Mouse (Mus musculus): ENCODE data around the gene Gm10647. TPM values are rescaled to one million over a fixed set of nuclear protein-coding genes. Genes with fewer than 3 reads are reported as not detected.

The Gm10647 gene
- total RNA-seq, 2 experiments from 2014 or later: 0.22 to 0.94 TPM

GRCm38 (mm10) chr9:66835097-66835480 is 38.2 kb downstream of the Gm10647 start:
- DNase-seq (ENCODE audit: extremely low spot score in 1 of 2, low spot score in 1 of 2): no peak

- DNase-seq (ENCODE audit: extremely low spot score in 1 of 2, low spot score in 1 of 2): no peak
Observed at GRCm38 (mm10) chr9:66846822-66847221, 50.0 kb downstream of the Gm10647 start.

Other genes starting within 250 kb of the Gm10647 start
- gene Usp3, start 203.9 kb upstream of the Gm10647 start, total RNA-seq (2021): 10 to 100 TPM; 37.6 to 38.6 TPM
- 10 to 100 TPM; 45.2 to 50.6 TPM for gene Car12, start 83.4 kb upstream of the Gm10647 start, total RNA-seq (2021)
- gene Aph1b, start 1.5 kb upstream of the Gm10647 start, total RNA-seq (2021): 10 to 100 TPM; 24.9 to 26.1 TPM
- 1 to 10 TPM; 6.5 to 8.0 TPM for gene Aph1c, start 37.7 kb downstream of the Gm10647 start, total RNA-seq (2021)
- 10 to 100 TPM; 40.7 to 46.4 TPM for gene Rab8b, start 122.6 kb downstream of the Gm10647 start, total RNA-seq (2021)
- 10 to 100 TPM; 36.7 to 44.4 TPM for gene Rps27l, start 149.0 kb downstream of the Gm10647 start, total RNA-seq (2021)
- gene Lactb, start 178.4 kb downstream of the Gm10647 start, total RNA-seq (2021): 10 to 100 TPM; 15.4 to 16.2 TPM